Mouse (Mus musculus) lung, postnatal 10 days (tissue): Measurements from ENCODE around the gene Snx9.

ENCODE experiments used
- DNase-seq: peaks from one replicate; pipeline ENCODE4 v3.0.0; 2021

Gene Snx9

GRCm38 (mm10) chr17:5807847-5808386, 33.2 kb upstream of the Snx9 start:
- DNase-seq = peak; percentile 34

GRCm38 (mm10) chr17:5813863-5814640, 27.1 kb upstream of the Snx9 start:
- DNase-seq = peak; percentile 34

- no peak for DNase-seq
Observed at GRCm38 (mm10) chr17:5814641-5814920, 26.5 kb upstream of the Snx9 start.

GRCm38 (mm10) chr17:5817871-5818270, 23.3 kb upstream of the Snx9 start:
- DNase-seq = no peak

GRCm38 (mm10) chr17:5819105-5819504, 22.0 kb upstream of the Snx9 start:
- no peak for DNase-seq

- DNase-seq = no peak
Observed at GRCm38 (mm10) chr17:5819799-5820201, 21.3 kb upstream of the Snx9 start.

- DNase-seq = no peak
Observed at GRCm38 (mm10) chr17:5822541-5822940, 18.6 kb upstream of the Snx9 start.

- DNase-seq = no peak
Observed at GRCm38 (mm10) chr17:5823032-5823431, 18.1 kb upstream of the Snx9 start.

- DNase-seq = no peak
Observed at GRCm38 (mm10) chr17:5827836-5828582, 13.1 kb upstream of the Snx9 start.

- no peak for DNase-seq
Observed at GRCm38 (mm10) chr17:5828583-5828836, 12.6 kb upstream of the Snx9 start.

GRCm38 (mm10) chr17:5828944-5829343, 12.2 kb upstream of the Snx9 start:
- no peak for DNase-seq

GRCm38 (mm10) chr17:5829930-5830329, 11.2 kb upstream of the Snx9 start:
- no peak for DNase-seq

- DNase-seq = no peak
Observed at GRCm38 (mm10) chr17:5830382-5830781, 10.7 kb upstream of the Snx9 start.

- no peak for DNase-seq
Observed at GRCm38 (mm10) chr17:5830832-5831231, 10.3 kb upstream of the Snx9 start.

- no peak for DNase-seq
Observed at GRCm38 (mm10) chr17:5831257-5831806, 9.8 kb upstream of the Snx9 start.

GRCm38 (mm10) chr17:5834166-5834565, 7.0 kb upstream of the Snx9 start:
- DNase-seq = no peak

GRCm38 (mm10) chr17:5834798-5835328, 6.3 kb upstream of the Snx9 start:
- no peak for DNase-seq

- no peak for DNase-seq
Observed at GRCm38 (mm10) chr17:5839549-5840240, 1.4 kb upstream of the Snx9 start.

GRCm38 (mm10) chr17:5840550-5841127, 490 bp upstream of the Snx9 start:
- DNase-seq = peak; percentile 55

- DNase-seq = no peak
Observed at GRCm38 (mm10) chr17:5841943-5842273, 779 bp downstream of the Snx9 start.

GRCm38 (mm10) chr17:5842988-5843640, 2.0 kb downstream of the Snx9 start:
- no peak for DNase-seq

GRCm38 (mm10) chr17:5843641-5843990, 2.5 kb downstream of the Snx9 start:
- DNase-seq = no peak

- DNase-seq = no peak
Observed at GRCm38 (mm10) chr17:5845376-5845775, 4.2 kb downstream of the Snx9 start.
